In the genomic region with DNA sequence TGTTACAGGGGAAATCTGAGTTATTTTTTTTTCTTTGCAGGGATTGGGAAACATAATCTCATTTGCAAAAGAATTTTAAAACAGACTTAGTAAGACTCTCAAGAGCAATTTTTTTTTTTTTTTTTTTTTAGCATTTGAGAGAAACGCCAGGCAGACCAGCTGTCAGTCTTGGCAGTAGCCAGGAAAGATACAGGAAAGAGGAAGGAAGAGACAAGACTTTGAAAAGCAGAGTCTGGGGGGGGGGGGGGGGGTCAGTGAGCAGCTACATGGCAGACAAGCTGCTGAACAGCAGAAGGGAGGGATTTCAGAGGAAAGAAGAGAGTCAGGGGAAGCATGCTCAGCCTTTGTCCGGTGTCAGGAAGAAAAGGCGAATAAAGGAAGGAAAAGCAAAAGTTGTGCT, we compare ENCODE assay signal across 14 mouse cellular contexts.
DNase-seq lines count a peak whose midpoint lies in the region; ATAC-seq lines count a peak whose summit lies in the region.
"Had no signal": no experiment of that assay in that cellular context is flagged by ENCODE, and none has a peak within 500 bp of the region (broad histone marks: within the 10 kb centered on the region; RNA-seq: fewer than 3 reads in every experiment).

No protein-coding gene starts in this region.

- peak; percentile 79 for ATAC-seq in frontal cortex, adult (ENCODE audit: low TSS enrichment)
- ATAC-seq in hindbrain, embryonic 16.5 days = no peak
- ATAC-seq: midbrain, embryonic 16.5 days; Patski had no signal

- no peak overlapping the region for H3K4me3 ChIP-seq in hindbrain, embryonic 16.5 days (ENCODE audit: low read length)
- H3K4me3 ChIP-seq: neural tube, embryonic 15.5 days had no signal

- H3K9me3 ChIP-seq in hindbrain, embryonic 16.5 days (ENCODE audit: control insufficient read depth, low read length) = no peaks in the 10 kb centered on the region
- H3K9me3 ChIP-seq: neural tube, embryonic 15.5 days had no signal

- H3K4me2 ChIP-seq in hindbrain, embryonic 16.5 days (ENCODE audit: low read length) = no peak overlapping the region
- H3K4me2 ChIP-seq: neural tube, embryonic 15.5 days had no signal

- H3K27me3 ChIP-seq in hindbrain, embryonic 16.5 days (replicated peaks; ENCODE audit: control insufficient read depth, insufficient read depth, low read length) = no peaks in the 10 kb centered on the region
- H3K27me3 ChIP-seq: neural tube, embryonic 15.5 days; Patski had no signal

- H3K9ac ChIP-seq in hindbrain, embryonic 16.5 days (ENCODE audit: low read depth, low read length) = no peak overlapping the region
- H3K9ac ChIP-seq: neural tube, embryonic 15.5 days had no signal

- DNase-seq in frontal cortex, postnatal 10 days (ENCODE audit: low spot score in 2 of 2) = no peak
- DNase-seq in lung, postnatal 10 days = peak; percentile 26
- no peak for DNase-seq in lung, postnatal 36 days
- peak; percentile 9 for DNase-seq in heart, postnatal 4 days
- no peak for DNase-seq in cerebellum, postnatal 14 days
- DNase-seq in cerebellum, adult 9-10 months = no peak
- DNase-seq: adrenal gland, adult 2 months; kidney, postnatal 25 days; thymus, postnatal 36 days had no signal

- H3K27ac ChIP-seq in hindbrain, embryonic 16.5 days (ENCODE audit: low read depth, low read length) = no peak overlapping the region
- H3K27ac ChIP-seq: neural tube, embryonic 15.5 days had no signal

- peaks cover 3% of the 10 kb centered on the region; the same call in 1 of the 2 replicates for H3K4me1 ChIP-seq in hindbrain, embryonic 16.5 days (ENCODE audit: control insufficient read depth, insufficient read depth, low read depth, low read length)

- WGBS in hindbrain, embryonic 16.5 days = 45% methylated on average over 3 of the region's 3 CpGs

- no peaks in the 10 kb centered on the region for H3K36me3 ChIP-seq in hindbrain, embryonic 16.5 days (ENCODE audit: control insufficient read depth, insufficient read depth, low read length)
- H3K36me3 ChIP-seq: neural tube, embryonic 15.5 days had no signal

Comparison
In these comparisons a context has a peak if more than half of its experiments do, and no peak if none do; other contexts are left out.
1. DNase-seq: peak in lung, postnatal 10 days (single experiment) and heart, postnatal 4 days (single experiment); none in frontal cortex, postnatal 10 days (0 of 2), lung, postnatal 36 days (single experiment), cerebellum, postnatal 14 days (0 of 2) and cerebellum, adult 9-10 months (single experiment).